Mouse (Mus musculus): Measurements from ENCODE around the gene Cybc1.

Gene Cybc1

GRCm38 (mm10) chr11:121204161-121205006, 24.7 kb downstream of the Cybc1 start, which contains the start of the genes Hexdc and Ogfod3:
Gene Hexdc (plus strand): TSS chr11:121204433.
Gene Ogfod3 (minus strand): TSS chr11:121204711.
- peak; percentile 96 to 97 for DNase-seq

GRCm38 (mm10) chr11:121203859-121204160, 25.3 kb downstream of the Cybc1 start:
- no peak for DNase-seq

DNA sequence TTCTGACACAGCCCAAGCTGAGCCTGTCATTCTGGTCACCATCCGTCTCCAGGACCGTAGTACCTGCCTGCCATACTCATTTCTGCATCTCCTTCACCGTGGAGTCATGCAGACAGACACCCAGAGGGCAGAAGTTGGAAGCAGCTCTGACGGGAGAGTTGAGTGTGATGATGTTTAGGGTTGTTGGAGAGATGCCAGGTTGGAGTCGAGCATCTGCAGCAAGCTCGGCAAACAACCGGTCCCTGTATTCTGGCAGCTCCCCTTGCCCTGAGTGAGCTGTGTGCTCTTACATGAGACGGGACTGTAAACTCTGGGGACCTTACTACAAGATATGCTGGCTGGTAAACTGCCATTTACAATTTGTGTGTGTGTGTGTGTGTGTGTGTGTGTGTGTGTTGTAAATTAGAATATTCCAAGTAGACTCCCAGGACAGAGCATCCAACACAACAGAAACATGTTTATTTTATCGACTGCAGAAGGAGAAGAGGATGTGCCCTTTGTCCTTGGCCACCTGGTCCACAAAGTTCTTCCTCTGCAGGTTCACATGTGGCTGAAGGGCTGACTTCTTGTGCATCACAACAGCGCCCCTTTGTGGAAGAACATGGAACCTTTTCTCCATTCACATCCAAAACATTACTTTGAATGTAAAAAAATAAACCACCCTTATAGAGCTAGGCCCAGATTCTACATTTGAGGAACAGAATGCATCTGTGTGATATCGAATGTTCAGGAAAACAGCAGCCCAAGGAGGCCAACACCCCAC, 27.5 kb downstream of the Cybc1 start:
- peak; percentile 52 to 68 for DNase-seq

DNA sequence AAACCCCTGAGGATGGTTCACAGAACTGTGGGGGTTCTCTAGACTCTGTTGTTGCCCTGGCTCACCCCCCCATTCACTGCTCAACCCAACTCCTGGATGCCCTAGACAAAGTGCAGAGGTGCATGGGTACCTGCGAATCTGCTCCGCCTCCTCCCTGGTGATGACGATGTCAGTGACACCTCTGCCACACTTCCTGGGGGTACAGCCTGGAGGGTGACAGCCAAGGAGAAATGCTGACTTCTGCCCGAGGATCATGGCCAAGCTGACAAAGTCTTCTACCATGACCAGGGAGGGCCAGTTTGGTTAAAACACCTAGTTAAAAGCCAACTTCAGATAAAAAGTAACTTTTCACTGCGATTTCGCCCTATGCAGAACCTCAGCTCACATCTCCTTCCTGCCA, 28.3 kb downstream of the Cybc1 start:
- DNase-seq: peak; percentile 63 to 68

DNA sequence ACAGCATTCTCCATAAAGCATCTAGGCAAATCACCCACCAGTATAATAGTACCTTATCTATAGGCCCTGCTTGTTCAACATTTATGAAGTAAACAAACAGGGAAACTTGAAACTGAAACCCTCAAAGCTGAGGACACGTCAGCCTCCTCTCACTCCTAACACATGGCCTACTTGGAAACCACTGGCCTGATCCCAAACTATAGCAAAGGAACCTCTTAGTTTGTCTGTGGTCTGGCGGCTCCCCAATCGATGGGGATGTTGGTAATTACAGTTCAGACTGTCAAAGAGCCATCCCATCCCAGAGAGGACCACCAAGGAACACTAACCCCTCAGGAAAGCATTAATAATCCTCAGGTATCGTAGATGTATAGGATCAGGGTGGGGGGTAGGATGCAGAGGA, 29.3 kb downstream of the Cybc1 start:
- DNase-seq: no peak

DNA sequence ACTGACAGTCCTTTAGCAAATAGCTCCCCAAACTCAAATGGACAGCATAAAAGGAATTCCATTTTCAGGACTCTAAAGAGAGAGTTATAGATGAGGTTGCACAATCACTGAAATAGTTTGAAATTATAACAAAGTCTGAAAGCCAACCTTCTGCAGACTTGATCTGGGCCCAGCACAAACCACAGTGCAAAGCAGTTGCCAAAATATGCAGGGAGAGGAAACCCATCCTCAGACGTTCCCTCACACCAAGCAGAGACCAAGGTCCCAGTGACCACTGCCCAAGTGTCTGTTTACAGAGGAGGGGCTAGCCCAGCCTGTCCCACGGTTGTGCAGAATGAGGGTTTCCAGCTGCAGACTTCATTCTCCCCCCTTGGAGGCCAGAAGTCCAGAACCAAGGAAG, 30.5 kb downstream of the Cybc1 start:
- no peak for DNase-seq

- DNase-seq: no peak
Observed at GRCm38 (mm10) chr11:121193415-121193814, 35.7 kb downstream of the Cybc1 start.

DNA sequence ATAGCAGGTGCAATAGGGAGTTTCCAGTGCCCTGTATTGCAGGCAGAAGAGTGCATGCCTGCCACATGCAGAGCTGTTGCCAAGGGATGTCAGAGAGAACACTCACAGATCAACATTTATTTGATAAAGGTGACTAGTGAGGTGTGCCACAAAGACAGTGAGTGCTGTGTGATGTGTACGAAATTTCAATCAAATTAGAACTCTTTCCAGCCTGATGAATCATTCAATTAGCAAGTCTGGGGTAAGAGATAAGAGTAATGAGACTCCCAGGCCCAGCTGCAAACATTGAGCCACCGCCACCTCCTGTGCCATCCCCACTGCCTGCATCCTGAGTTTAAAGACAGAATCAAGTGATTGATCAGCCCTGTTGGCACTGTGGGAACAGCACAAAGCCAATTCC, 36.4 kb downstream of the Cybc1 start:
- no peak for DNase-seq

DNA sequence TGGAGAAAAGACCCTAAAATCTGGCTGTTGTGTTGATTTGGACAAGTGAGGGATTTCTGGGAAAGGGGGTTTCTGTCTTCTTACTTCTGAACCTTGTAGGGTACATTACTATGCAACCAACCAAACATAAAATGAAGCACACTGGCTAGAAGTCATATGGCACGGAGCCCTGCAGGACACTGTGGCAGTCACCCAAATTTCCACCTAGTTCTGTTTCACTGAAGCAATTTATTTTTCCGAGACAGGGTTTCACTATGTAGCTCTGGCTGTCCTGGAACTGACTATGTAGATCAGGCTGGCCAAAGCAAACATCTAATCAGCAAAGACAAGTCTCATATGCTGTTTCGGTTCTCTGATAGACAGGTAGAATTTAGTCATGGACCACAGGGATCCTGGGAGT, 39.4 kb downstream of the Cybc1 start:
- peak; percentile 60 to 66 for DNase-seq

GRCm38 (mm10) chr11:121176285-121177270, 52.5 kb downstream of the Cybc1 start:
- peak; percentile 31 to 43 for DNase-seq

GRCm38 (mm10) chr11:121174234-121174633, 54.9 kb downstream of the Cybc1 start:
- no peak for DNase-seq

GRCm38 (mm10) chr11:121173203-121173602, 55.9 kb downstream of the Cybc1 start:
- no peak for DNase-seq
